9 mouse cellular contexts compared by ENCODE assay signal in the genomic region with DNA sequence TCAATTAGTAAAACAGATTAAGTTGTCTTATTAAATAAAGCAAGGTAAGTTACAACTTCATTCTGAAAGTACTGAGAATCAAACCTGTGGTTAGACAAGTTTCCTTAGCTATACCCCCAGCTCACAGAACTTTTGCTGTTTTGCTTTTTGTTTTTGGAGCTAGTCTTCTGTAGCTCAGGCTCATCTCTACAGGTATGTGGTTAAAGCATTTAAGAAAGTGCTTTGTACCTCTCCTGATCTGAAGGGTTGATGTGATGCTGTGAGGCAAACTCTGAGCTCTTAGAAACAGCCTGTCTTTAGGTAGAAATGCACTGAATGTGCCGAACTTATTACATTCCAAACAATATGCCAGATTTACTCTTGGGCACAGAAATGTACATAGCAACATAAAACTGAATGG. TPM values are rescaled to one million over a fixed set of nuclear protein-coding genes. Genes with fewer than 3 reads are reported as not detected.
DNase-seq lines count a peak whose midpoint lies in the region; ATAC-seq and TF ChIP-seq lines count a peak whose summit lies in the region.
"Had no signal": no experiment of that assay in that cellular context is flagged by ENCODE, and none has a peak within 500 bp of the region (broad histone marks: within the 10 kb centered on the region; RNA-seq: fewer than 3 reads in every experiment).

No protein-coding gene starts in this region.

- peak overlapping the region; percentile 77; the same call in 1 of the 2 replicates for H3K4me2 ChIP-seq in lung, embryonic 15.5 days
- peak overlapping the region; percentile 86 for H3K4me2 ChIP-seq in intestine, postnatal 0 days (replicated peaks; ENCODE audit: low read depth)
- H3K4me2 ChIP-seq in stomach, embryonic 15.5 days = peak overlapping the region; percentile 3; the same call in 1 of the 2 replicates

- 92% methylated on average over 1 of the region's 1 CpGs for WGBS in heart, embryonic 10.5 days
- WGBS in lung, embryonic 15.5 days = 57% methylated on average over 1 of the region's 1 CpGs
- WGBS in intestine, postnatal 0 days = 55% methylated on average over 1 of the region's 1 CpGs
- 58% methylated on average over 1 of the region's 1 CpGs for WGBS in stomach, embryonic 15.5 days

- no peak for TF ChIP-seq CTCF in intestine, postnatal 0 days (IDR thresholded peaks at IDR 0.05; ENCODE audit: low read depth)

- no peak for ATAC-seq in lung, embryonic 15.5 days (ENCODE audit: borderline replicate concordance, extremely low read depth, low FRiP score, low TSS enrichment)
- ATAC-seq in intestine, postnatal 0 days = no peak
- no peak for ATAC-seq in stomach, embryonic 15.5 days (ENCODE audit: insufficient read depth, low FRiP score, low read depth)

- no peak overlapping the region for H3K9ac ChIP-seq in lung, embryonic 15.5 days
- peak overlapping the region; percentile 92; the same call in 1 of the 2 replicates for H3K9ac ChIP-seq in intestine, postnatal 0 days (ENCODE audit: low read depth, low read length)
- no peak overlapping the region for H3K9ac ChIP-seq in stomach, embryonic 15.5 days

- H3K9me3 ChIP-seq in heart, embryonic 10.5 days = no peaks in the 10 kb centered on the region
- H3K9me3 ChIP-seq in lung, embryonic 15.5 days = no peaks in the 10 kb centered on the region
- H3K9me3 ChIP-seq in intestine, postnatal 0 days (ENCODE audit: control insufficient read depth) = no peaks in the 10 kb centered on the region
- no peaks in the 10 kb centered on the region for H3K9me3 ChIP-seq in stomach, embryonic 15.5 days

- peaks cover 19% of the 10 kb centered on the region for H3K4me1 ChIP-seq in heart, embryonic 10.5 days
- peaks cover 26% of the 10 kb centered on the region for H3K4me1 ChIP-seq in lung, embryonic 15.5 days
- H3K4me1 ChIP-seq in intestine, postnatal 0 days (replicated peaks; ENCODE audit: control insufficient read depth, insufficient read depth, low read length) = 0 out of 2 replicates have a peak, but pooled peaks cover 6% of the 10 kb centered on the region
- H3K4me1 ChIP-seq in stomach, embryonic 15.5 days = 0 out of 2 replicates have a peak, but pooled peaks cover 6% of the 10 kb centered on the region

- no peak overlapping the region for H3K4me3 ChIP-seq in heart, embryonic 10.5 days
- no peak overlapping the region for H3K4me3 ChIP-seq in lung, embryonic 15.5 days
- peak overlapping the region; percentile 83 for H3K4me3 ChIP-seq in intestine, postnatal 0 days (ENCODE audit: low read depth, low read length)
- H3K4me3 ChIP-seq in stomach, embryonic 15.5 days (replicated peaks) = no peak overlapping the region

- H3K27ac ChIP-seq in heart, embryonic 10.5 days = no peak overlapping the region
- H3K27ac ChIP-seq in lung, embryonic 15.5 days = no peak overlapping the region
- H3K27ac ChIP-seq in intestine, postnatal 0 days (ENCODE audit: low read depth, low read length) = no peak overlapping the region
- H3K27ac ChIP-seq in stomach, embryonic 15.5 days = no peak overlapping the region

- peak; percentile 15 for DNase-seq in heart, adult 11 months
- no peak for DNase-seq in heart, embryonic 10.5 days (ENCODE audit: low spot score)
- DNase-seq in lung, adult 18-20 months = no peak
- DNase-seq in adipocyte (ENCODE audit: low spot score) = no peak
- no peak for DNase-seq in adrenal gland, adult 8-10 months
- DNase-seq: B cell, adult 2 months had no signal

- 0 out of 2 replicates have a peak, but pooled peaks cover 7% of the 10 kb centered on the region for H3K36me3 ChIP-seq in heart, embryonic 10.5 days
- peaks cover 4% of the 10 kb centered on the region; the same call in 1 of the 2 replicates for H3K36me3 ChIP-seq in lung, embryonic 15.5 days
- no peaks in the 10 kb centered on the region; the same call in 1 of the 2 replicates for H3K36me3 ChIP-seq in intestine, postnatal 0 days (ENCODE audit: control insufficient read depth, insufficient read depth)
- no peaks in the 10 kb centered on the region for H3K36me3 ChIP-seq in stomach, embryonic 15.5 days

- no peaks in the 10 kb centered on the region for H3K27me3 ChIP-seq in heart, embryonic 10.5 days (ENCODE audit: insufficient read depth, poor library complexity, severe bottlenecking)
- H3K27me3 ChIP-seq in lung, embryonic 15.5 days = no peaks in the 10 kb centered on the region
- H3K27me3 ChIP-seq in intestine, postnatal 0 days (replicated peaks; ENCODE audit: control insufficient read depth, insufficient read depth, low read length) = no peaks in the 10 kb centered on the region
- H3K27me3 ChIP-seq in stomach, embryonic 15.5 days (replicated peaks) = no peaks in the 10 kb centered on the region

RNA-seq across cellular contexts. Expression of gene Pik3c2a, which starts 1.9 kb away (rescaled TPM):
- polyA plus RNA-seq in heart, embryonic 10.5 days (2016; fragmentation: Nextera tagmentation; extraction: Ambion mirVana) = 23.2 and 25.0 TPM in 2 replicates
- 21.9 and 27.8 TPM in 2 replicates for polyA plus RNA-seq in lung, embryonic 15.5 days (2015; fragmentation: Nextera tagmentation; extraction: Ambion mirVana)
- polyA plus RNA-seq in intestine, postnatal 0 days (2015; fragmentation: Nextera tagmentation; extraction: Ambion mirVana) = 21.5 and 26.4 TPM in 2 replicates
- 26.4 TPM in 2 replicates for polyA plus RNA-seq in stomach, embryonic 15.5 days (2015; fragmentation: Nextera tagmentation; extraction: Ambion mirVana)
- 10 to 100 TPM; 30.0 to 47.3 (median 38.5) TPM for total RNA-seq in adrenal gland, adult 8-10 months (2022)

Comparison
In these comparisons a context has a peak if more than half of its experiments do, and no peak if none do; other contexts are left out.
1. H3K4me2 ChIP-seq: peak in every context shown above with its lines; median percentile 86 in intestine, postnatal 0 days; 77 in lung, embryonic 15.5 days; 3 in stomach, embryonic 15.5 days.